Mouse (Mus musculus) lung, adult 2 months (tissue): ENCODE results near the gene Gpnmb.

Source experiments
- CTCF ChIP-seq: fragments of 200-500 bp; IDR thresholded peaks from 2 replicates; pipeline ENCODE4 v1.5.1; 2011; ENCODE audit warnings: mild to moderate bottlenecking, low read length, control low read depth; ENCODE audit not compliant: insufficient read depth
- POLR2A ChIP-seq: fragments of 200-500 bp; IDR thresholded peaks from 2 replicates; pipeline ENCODE4 v1.6.1; 2011; ENCODE audit warnings: low read depth, mild to moderate bottlenecking, control low read depth, low read length, borderline replicate concordance; ENCODE audit errors: extremely low read depth

DNA sequence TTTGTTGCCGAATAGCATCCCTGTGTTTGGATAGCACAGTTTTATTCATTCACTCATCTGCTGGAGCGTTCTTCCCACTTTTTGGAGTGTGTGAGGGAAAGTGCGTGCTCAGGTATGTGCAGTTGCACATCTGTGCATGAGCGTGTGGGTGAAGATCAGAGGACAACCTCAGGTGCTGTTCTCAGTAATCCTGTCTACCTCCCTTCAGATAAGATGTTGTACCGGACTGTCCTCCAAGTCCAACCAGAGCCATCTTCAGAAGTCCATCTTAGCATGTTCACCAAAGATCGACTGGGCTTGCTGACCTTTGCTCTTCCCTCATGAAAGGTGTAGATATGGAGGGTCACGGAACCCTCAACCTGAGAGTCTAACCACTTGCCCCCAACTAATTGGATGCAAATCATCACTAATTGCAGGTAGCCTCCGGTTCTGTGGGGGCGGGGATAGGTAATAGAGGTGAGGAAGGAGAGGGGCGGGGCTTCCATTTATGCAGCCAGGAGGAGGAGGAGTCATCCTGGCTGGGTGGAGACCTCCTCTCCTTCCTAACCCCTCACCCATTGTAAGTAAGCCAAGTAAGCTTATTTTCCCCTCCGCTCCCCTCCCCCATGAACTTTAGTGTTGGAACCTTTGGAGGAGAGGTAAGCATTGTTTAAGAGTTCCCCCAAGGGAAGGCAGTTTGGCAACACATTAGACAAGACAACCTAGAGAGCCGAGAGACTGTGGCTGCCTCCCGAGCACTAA lies 27.8 kb upstream of the Gpnmb start:
- TF ChIP-seq CTCF (0 out of 2 replicates have a peak, but pooled peaks have one; percentile 2), POLR2A (no peak)
